Mouse (Mus musculus) lung, adult 2 months (tissue): ENCODE data around the gene Fstl5. TPM values are rescaled to one million over a fixed set of nuclear protein-coding genes. Genes with fewer than 3 reads are reported as not detected.

Experiments
- DNase-seq: peaks from one replicate; pipeline ENCODE4 v3.0.0; 2022
- H3K4me1 ChIP-seq: fragments of 200-500 bp; 2 replicates; pipeline ENCODE4 v1.6.1; 2011; ENCODE audit warnings: low read length; ENCODE audit not compliant: control insufficient read depth, insufficient read depth
- H3K4me3 ChIP-seq: fragments of 200-500 bp; replicated peaks from 2 replicates; pipeline ENCODE3; 2011; ENCODE audit warnings: low read depth, mild to moderate bottlenecking, control low read depth, low read length; ENCODE audit errors: extremely low read depth
- CTCF ChIP-seq: fragments of 200-500 bp; IDR thresholded peaks from 2 replicates; pipeline ENCODE4 v1.5.1; 2011; ENCODE audit warnings: mild to moderate bottlenecking, low read length, control low read depth; ENCODE audit not compliant: insufficient read depth
- POLR2A ChIP-seq: fragments of 200-500 bp; IDR thresholded peaks from 2 replicates; pipeline ENCODE4 v1.6.1; 2011; ENCODE audit warnings: low read depth, mild to moderate bottlenecking, control low read depth, low read length, borderline replicate concordance; ENCODE audit errors: extremely low read depth
- WGBS: fragments of 180-500 bp; shearing (Covaris S2); methylation state at CpG from one replicate; pipeline ENCODE4 v1.1.7; 2018; 5-methylcytosine and 5-hydroxymethylcytosine counted together
- polyA plus RNA-seq: library from polyadenylated mRNA; depleted of rRNA; stranded (reverse); fragments of >200 nt; gene quantifications from 2 replicates; pipeline ENCODE4 v1.2.3, GENCODE M21; 2012; rRNA removed

Fstl5 gene
- polyA plus RNA-seq, 1 experiment, result not detected

GRCm38 (mm10) chr3:76670859-76671258, 596.8 kb downstream of the Fstl5 start:
- DNase-seq, result no peak
- Histone ChIP-seq H3K4me1 (no peaks in the 10 kb centered on the region), H3K4me3 (no peak overlapping the region)
- TF ChIP-seq POLR2A, result no peak
- TF ChIP-seq CTCF, result no peak
- WGBS, result 48% methylated on average over 5 of the region's 5 CpGs

- WGBS, result 83% methylated on average over 3 of the region's 3 CpGs
Measured at GRCm38 (mm10) chr3:76676006-76676405, 601.9 kb downstream of the Fstl5 start.

GRCm38 (mm10) chr3:76679853-76680545, 605.9 kb downstream of the Fstl5 start:
- TF ChIP-seq POLR2A (no peak), CTCF (no peak)
- 70% methylated on average over 5 of the region's 5 CpGs for WGBS
- no peak for DNase-seq
- Histone ChIP-seq H3K4me3 (no peak overlapping the region), H3K4me1 (no peaks in the 10 kb centered on the region)

More at GRCm38 (mm10) chr3:76676006-76676405, 601.9 kb downstream of the Fstl5 start:
- no peak overlapping the region for H3K4me3 ChIP-seq
- TF ChIP-seq CTCF, result no peak
- no peak for TF ChIP-seq POLR2A
- H3K4me1 ChIP-seq, result no peaks in the 10 kb centered on the region
- no peak for DNase-seq

- WGBS, result 56% methylated on average over 2 of the region's 2 CpGs
- H3K4me3 ChIP-seq, result no peak overlapping the region
- no peak for DNase-seq
- no peaks in the 10 kb centered on the region for H3K4me1 ChIP-seq
- no peak for TF ChIP-seq POLR2A
- TF ChIP-seq CTCF, result no peak
Measured at GRCm38 (mm10) chr3:76680546-76680883, 606.4 kb downstream of the Fstl5 start.

- no peak for DNase-seq
- TF ChIP-seq CTCF, result no peak
- no peak for TF ChIP-seq POLR2A
- WGBS, result 31% methylated on average over 1 of the region's 1 CpGs
- Histone ChIP-seq H3K4me3 (no peak overlapping the region), H3K4me1 (no peaks in the 10 kb centered on the region)
Measured at GRCm38 (mm10) chr3:76697134-76697629, 623.1 kb downstream of the Fstl5 start.

- WGBS, result 81% methylated on average over 2 of the region's 2 CpGs
- no peak for TF ChIP-seq POLR2A
- no peak for TF ChIP-seq CTCF
- DNase-seq, result no peak
- no peaks in the 10 kb centered on the region for H3K4me1 ChIP-seq
- no peak overlapping the region for H3K4me3 ChIP-seq
Measured at GRCm38 (mm10) chr3:76739221-76739620, 665.2 kb downstream of the Fstl5 start.

Other genes with a start within 250 kb of the Fstl5 start
- 35.2 and 40.3 TPM in 2 replicates for gene Golim4, start 117.3 kb upstream of the Fstl5 start, polyA plus RNA-seq